Comparison of ENCODE assay signal across 24 mouse cellular contexts in the genomic region with DNA sequence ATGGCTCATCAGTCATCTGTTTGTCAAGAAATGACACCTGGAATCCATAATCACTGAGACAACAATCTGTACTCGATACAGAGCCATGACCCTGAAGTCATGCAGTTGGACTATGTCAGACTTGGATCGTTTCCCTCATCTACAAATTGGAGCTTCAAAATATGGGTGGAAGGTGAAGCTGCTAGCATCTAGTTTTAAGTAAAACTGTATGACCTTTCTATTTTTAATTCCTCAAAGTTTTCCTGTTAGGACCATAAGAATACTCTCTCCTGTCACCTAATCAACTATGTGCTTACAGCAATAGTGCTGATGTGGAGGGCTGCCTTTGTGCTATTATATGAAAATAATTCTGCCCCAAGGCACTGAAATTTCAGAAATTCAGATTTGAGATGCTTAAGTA.
"Had no signal": no experiment of that assay in that cellular context is flagged by ENCODE, and none has a peak within 500 bp of the region (broad histone marks: within the 10 kb centered on the region; RNA-seq: fewer than 3 reads in every experiment).

No protein-coding gene starts in this region.

- H3K27ac ChIP-seq: intestine, embryonic 15.5 days; kidney, embryonic 15.5 days; left cerebral cortex, adult 2 months; limb, embryonic 12.5 days; limb, embryonic 15.5 days; liver, embryonic 12.5 days; liver, embryonic 15.5 days; midbrain, embryonic 10.5 days; midbrain, embryonic 13.5 days; neural tube, embryonic 13.5 days; stomach, embryonic 15.5 days had no signal

- ATAC-seq: intestine, embryonic 15.5 days; liver, embryonic 12.5 days; midbrain, embryonic 13.5 days; midbrain, embryonic 16.5 days had no signal

- H3K9ac ChIP-seq: intestine, embryonic 15.5 days; kidney, embryonic 15.5 days; limb, embryonic 12.5 days; limb, embryonic 15.5 days; liver, embryonic 12.5 days; liver, embryonic 15.5 days; midbrain, embryonic 13.5 days; neural tube, embryonic 13.5 days; stomach, embryonic 15.5 days had no signal

- H3K9me3 ChIP-seq: intestine, embryonic 15.5 days; kidney, embryonic 15.5 days; limb, embryonic 12.5 days; limb, embryonic 15.5 days; liver, embryonic 12.5 days; liver, embryonic 15.5 days; megakaryocyte, embryonic 14.5 days; midbrain, embryonic 10.5 days; midbrain, embryonic 13.5 days; neural tube, embryonic 13.5 days; stomach, embryonic 15.5 days had no signal

- H3K4me2 ChIP-seq: intestine, embryonic 15.5 days; kidney, embryonic 15.5 days; limb, embryonic 12.5 days; limb, embryonic 15.5 days; liver, embryonic 12.5 days; liver, embryonic 15.5 days; midbrain, embryonic 13.5 days; neural tube, embryonic 13.5 days; stomach, embryonic 15.5 days had no signal

- DNase-seq: kidney, adult 11 months; kidney, adult 8-10 months; kidney, postnatal 10 days; kidney, postnatal 36 days; layer of hippocampus, postnatal 36 days; left cerebral cortex, postnatal 4 days; retina, postnatal 1 day; right cerebral cortex, postnatal 25 days; spleen, adult 18-20 months; thymus, postnatal 25 days had no signal

- H3K27me3 ChIP-seq: intestine, embryonic 15.5 days; kidney, embryonic 15.5 days; limb, embryonic 12.5 days; limb, embryonic 15.5 days; liver, embryonic 12.5 days; liver, embryonic 15.5 days; megakaryocyte, embryonic 14.5 days; midbrain, embryonic 13.5 days; neural tube, embryonic 13.5 days; stomach, embryonic 15.5 days had no signal

- H3K4me1 ChIP-seq: intestine, embryonic 15.5 days; kidney, embryonic 15.5 days; limb, embryonic 12.5 days; limb, embryonic 15.5 days; liver, embryonic 12.5 days; liver, embryonic 15.5 days; megakaryocyte, embryonic 14.5 days; midbrain, embryonic 10.5 days; midbrain, embryonic 13.5 days; neural tube, embryonic 13.5 days; stomach, embryonic 15.5 days had no signal

- H3K36me3 ChIP-seq: intestine, embryonic 15.5 days; kidney, embryonic 15.5 days; limb, embryonic 12.5 days; limb, embryonic 15.5 days; liver, embryonic 12.5 days; liver, embryonic 15.5 days; midbrain, embryonic 10.5 days; midbrain, embryonic 13.5 days; neural tube, embryonic 13.5 days; stomach, embryonic 15.5 days had no signal

- H3K4me3 ChIP-seq: intestine, embryonic 15.5 days; kidney, embryonic 15.5 days; left cerebral cortex, adult 2 months; limb, embryonic 12.5 days; limb, embryonic 15.5 days; liver, embryonic 12.5 days; liver, embryonic 15.5 days; megakaryocyte, embryonic 14.5 days; midbrain, embryonic 10.5 days; midbrain, embryonic 13.5 days; myocyte; neural tube, embryonic 13.5 days; stomach, embryonic 15.5 days had no signal
